Mouse (Mus musculus): Measurements from ENCODE around the gene Otog. TPM values are rescaled to one million over a fixed set of nuclear protein-coding genes. Genes with fewer than 3 reads are reported as not detected.

Gene Otog
- polyA plus RNA-seq, 1 experiment, result not detected

GRCm38 (mm10) chr7:46286391-46286790 lies 45.6 kb downstream of the Otog start:
- no peaks in the 10 kb centered on the region for H3K4me1 ChIP-seq (ENCODE audit: control insufficient read depth, insufficient read depth, low read length)
- 80% methylated on average over 4 of the region's 4 CpGs for WGBS
- TF ChIP-seq POLR2A (IDR thresholded peaks at IDR 0.05; ENCODE audit: borderline replicate concordance, control insufficient read depth, low read depth, low read length) (no peak), CTCF (IDR thresholded peaks at IDR 0.05; ENCODE audit: control insufficient read depth, insufficient read depth, low read length) (no peak)
- no peak overlapping the region for H3K4me3 ChIP-seq (replicated peaks; ENCODE audit: control insufficient read depth, low read depth, low read length)
- no peak overlapping the region for H3K27ac ChIP-seq (ENCODE audit: control insufficient read depth, insufficient read depth, low read depth, low read length, poor library complexity)

DNA sequence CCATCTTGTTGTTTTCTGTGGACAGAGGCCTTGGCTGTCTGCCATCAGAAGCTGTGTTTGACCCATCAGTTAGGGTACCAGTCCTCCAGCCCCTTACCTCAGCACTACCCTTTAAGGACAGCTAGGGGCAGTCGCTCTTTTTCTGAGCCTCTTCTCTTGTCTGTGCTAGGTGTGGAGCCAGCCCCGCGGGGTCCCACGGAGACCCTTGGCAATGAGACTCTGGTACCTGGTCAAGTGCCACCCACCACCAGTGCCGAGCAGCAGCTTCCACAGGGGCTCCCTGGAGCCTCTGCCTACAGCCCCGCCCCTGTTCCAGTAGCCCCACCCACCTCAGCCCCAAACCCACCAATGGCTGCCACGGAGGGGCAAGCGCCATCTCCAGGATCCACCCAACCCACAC lies 46.3 kb downstream of the Otog start:
- H3K4me1 ChIP-seq (ENCODE audit: control insufficient read depth, insufficient read depth, low read length), result no peaks in the 10 kb centered on the region
- H3K27ac ChIP-seq (ENCODE audit: control insufficient read depth, insufficient read depth, low read depth, low read length, poor library complexity), result no peak overlapping the region; the same call in 1 of the 2 replicates
- TF ChIP-seq POLR2A (IDR thresholded peaks at IDR 0.05; ENCODE audit: borderline replicate concordance, control insufficient read depth, low read depth, low read length), result no peak
- no peak for TF ChIP-seq CTCF (IDR thresholded peaks at IDR 0.05; ENCODE audit: control insufficient read depth, insufficient read depth, low read length)
- WGBS, result 41% methylated on average over 8 of the region's 8 CpGs
- no peak overlapping the region for H3K4me3 ChIP-seq (replicated peaks; ENCODE audit: control insufficient read depth, low read depth, low read length)

DNA sequence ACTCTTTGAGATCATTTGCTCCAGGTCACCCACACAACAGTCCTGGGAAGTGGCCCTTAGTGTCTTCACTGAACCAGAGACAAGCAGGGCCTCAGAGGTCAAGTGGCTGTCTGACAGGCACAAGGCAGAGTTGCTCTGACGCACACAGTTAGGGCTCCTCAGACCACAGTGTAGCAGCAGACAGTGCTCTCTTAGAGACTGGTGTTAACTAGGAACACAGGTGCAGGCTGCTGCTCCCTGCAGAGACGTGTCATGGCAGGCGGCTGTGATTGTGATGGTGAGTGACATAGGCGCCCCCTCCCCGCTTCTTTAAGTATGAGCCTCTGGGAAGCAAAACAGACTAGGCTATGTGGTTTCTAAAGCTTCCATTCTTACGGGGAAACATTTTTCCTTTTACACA lies 55.5 kb downstream of the Otog start:
- WGBS, result 45% methylated on average over 6 of the region's 6 CpGs
- no peak for TF ChIP-seq CTCF (IDR thresholded peaks at IDR 0.05; ENCODE audit: control insufficient read depth, insufficient read depth, low read length)
- TF ChIP-seq POLR2A (IDR thresholded peaks at IDR 0.05; ENCODE audit: borderline replicate concordance, control insufficient read depth, low read depth, low read length), result no peak

DNA sequence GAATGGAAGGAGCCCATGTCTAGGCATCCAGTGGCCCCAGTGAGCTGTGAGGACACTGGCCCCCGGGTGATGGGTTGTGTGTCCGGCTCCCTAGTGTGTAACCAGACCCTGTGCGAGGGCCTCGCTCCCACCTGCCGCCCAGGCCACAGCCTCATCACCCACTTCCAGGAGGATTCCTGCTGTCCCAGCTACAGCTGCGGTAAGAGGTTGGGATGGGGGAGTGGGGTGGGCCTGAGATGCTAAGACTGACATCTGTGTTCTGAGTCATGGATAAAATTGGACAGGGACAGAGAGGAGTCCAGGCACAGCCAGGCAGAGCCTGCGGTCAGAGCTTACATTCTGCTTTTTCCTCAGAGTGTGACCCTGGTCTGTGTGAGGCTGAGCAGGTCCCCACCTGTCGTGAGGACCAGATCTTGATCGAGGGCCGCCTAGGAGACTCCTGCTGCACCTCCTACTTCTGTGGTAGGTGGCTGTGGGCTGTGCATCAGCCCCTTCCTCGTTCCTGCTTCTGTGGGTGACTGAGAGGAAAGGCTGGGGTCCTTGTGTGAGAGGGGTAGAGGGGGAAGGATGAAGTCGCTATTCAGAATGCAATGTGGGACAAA lies 60.3 kb downstream of the Otog start:
- TF ChIP-seq CTCF (IDR thresholded peaks at IDR 0.05; ENCODE audit: control insufficient read depth, insufficient read depth, low read length) (no peak), POLR2A (IDR thresholded peaks at IDR 0.05; ENCODE audit: borderline replicate concordance, control insufficient read depth, low read depth, low read length) (no peak)
- H3K4me1 ChIP-seq (ENCODE audit: control insufficient read depth, insufficient read depth, low read length), result no peaks in the 10 kb centered on the region
- no peak overlapping the region for H3K4me3 ChIP-seq (replicated peaks; ENCODE audit: control insufficient read depth, low read depth, low read length)
- H3K27ac ChIP-seq (ENCODE audit: control insufficient read depth, insufficient read depth, low read depth, low read length, poor library complexity), result no peak overlapping the region
- WGBS, result 73% methylated on average over 12 of the region's 12 CpGs

More for the DNA sequence above, 55.5 kb downstream of the Otog start:
- no peak overlapping the region for H3K4me3 ChIP-seq (replicated peaks; ENCODE audit: control insufficient read depth, low read depth, low read length)
- H3K4me1 ChIP-seq (ENCODE audit: control insufficient read depth, insufficient read depth, low read length), result no peaks in the 10 kb centered on the region
- H3K27ac ChIP-seq (ENCODE audit: control insufficient read depth, insufficient read depth, low read depth, low read length, poor library complexity), result no peak overlapping the region

GRCm38 (mm10) chr7:46313486-46313885 lies 72.7 kb downstream of the Otog start:
- Histone ChIP-seq H3K4me3 (replicated peaks; ENCODE audit: control insufficient read depth, low read depth, low read length) (no peak overlapping the region), H3K27ac (ENCODE audit: control insufficient read depth, insufficient read depth, low read depth, low read length, poor library complexity) (no peak overlapping the region), H3K4me1 (ENCODE audit: control insufficient read depth, insufficient read depth, low read length) (no peaks in the 10 kb centered on the region)
- no peak for TF ChIP-seq CTCF (IDR thresholded peaks at IDR 0.05; ENCODE audit: control insufficient read depth, insufficient read depth, low read length)
- 63% methylated on average over 6 of the region's 6 CpGs for WGBS

- H3K4me1 ChIP-seq (ENCODE audit: control insufficient read depth, insufficient read depth, low read length), result no peaks in the 10 kb centered on the region
- WGBS, result 38% methylated on average over 6 of the region's 6 CpGs
- no peak for TF ChIP-seq CTCF (IDR thresholded peaks at IDR 0.05; ENCODE audit: control insufficient read depth, insufficient read depth, low read length)
- no peak for TF ChIP-seq POLR2A (IDR thresholded peaks at IDR 0.05; ENCODE audit: borderline replicate concordance, control insufficient read depth, low read depth, low read length)
- no peak overlapping the region for H3K4me3 ChIP-seq (replicated peaks; ENCODE audit: control insufficient read depth, low read depth, low read length)
- H3K27ac ChIP-seq (ENCODE audit: control insufficient read depth, insufficient read depth, low read depth, low read length, poor library complexity), result no peak overlapping the region
Measured at GRCm38 (mm10) chr7:46314220-46315009, 73.6 kb downstream of the Otog start.

- no peaks in the 10 kb centered on the region for H3K4me1 ChIP-seq (ENCODE audit: control insufficient read depth, insufficient read depth, low read length)
- H3K4me3 ChIP-seq (replicated peaks; ENCODE audit: control insufficient read depth, low read depth, low read length), result no peak overlapping the region
- 63% methylated on average over 4 of the region's 4 CpGs for WGBS
- no peak overlapping the region for H3K27ac ChIP-seq (ENCODE audit: control insufficient read depth, insufficient read depth, low read depth, low read length, poor library complexity)
- TF ChIP-seq CTCF (IDR thresholded peaks at IDR 0.05; ENCODE audit: control insufficient read depth, insufficient read depth, low read length) (no peak), POLR2A (IDR thresholded peaks at IDR 0.05; ENCODE audit: borderline replicate concordance, control insufficient read depth, low read depth, low read length) (no peak)
Measured at GRCm38 (mm10) chr7:46315692-46316091, 74.9 kb downstream of the Otog start.

DNA sequence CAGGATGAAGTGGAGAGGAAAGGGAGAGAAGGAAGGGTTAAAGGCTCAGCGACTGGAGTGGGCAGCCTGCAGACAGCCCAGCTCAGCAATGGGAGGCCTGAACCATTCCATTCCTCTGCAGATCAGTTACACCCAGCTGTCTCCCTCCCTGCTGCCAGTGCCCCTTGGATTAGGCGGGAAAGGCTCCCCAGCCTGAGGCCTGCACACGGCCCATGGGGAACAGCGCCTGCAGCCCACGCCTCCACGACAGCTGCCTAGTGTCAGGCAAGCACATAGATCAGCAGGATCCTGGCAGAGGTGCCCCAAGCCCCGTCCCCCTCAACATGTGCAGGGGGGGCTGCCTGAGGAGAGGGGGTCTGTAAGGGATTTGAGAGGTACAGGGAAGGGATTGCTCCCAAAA lies 76.2 kb downstream of the Otog start:
- WGBS, result 39% methylated on average over 7 of the region's 7 CpGs
- Histone ChIP-seq H3K27ac (ENCODE audit: control insufficient read depth, insufficient read depth, low read depth, low read length, poor library complexity) (no peak overlapping the region), H3K4me3 (replicated peaks; ENCODE audit: control insufficient read depth, low read depth, low read length) (no peak overlapping the region), H3K4me1 (ENCODE audit: control insufficient read depth, insufficient read depth, low read length) (no peaks in the 10 kb centered on the region)
- TF ChIP-seq CTCF (IDR thresholded peaks at IDR 0.05; ENCODE audit: control insufficient read depth, insufficient read depth, low read length), result no peak
- TF ChIP-seq POLR2A (IDR thresholded peaks at IDR 0.05; ENCODE audit: borderline replicate concordance, control insufficient read depth, low read depth, low read length), result no peak
